Mouse (Mus musculus): ENCODE data around the gene Olfr57. TPM values are rescaled to one million over a fixed set of nuclear protein-coding genes. Genes with fewer than 3 reads are reported as not detected.
"Not testable (repeated sequence)": the region's sequence is repeated elsewhere in the genome, so short reads cannot be mapped to it uniquely, and the experiment has no call there.

The Olfr57 gene
- polyA plus RNA-seq (2012; rRNA removed) (not detected in 2 replicates), polyA plus RNA-seq (2014; fragmentation: Nextera tagmentation; extraction: Ambion mirVana) (not detected in 2 replicates)

- Histone ChIP-seq H3K9me3 (ENCODE audit: control insufficient read depth, low read length) (no peaks in the 10 kb centered on the region), H3K27ac (no peak within 1 kb of the TSS), H3K4me1 (replicated peaks; ENCODE audit: control insufficient read depth in 2 of 2, insufficient read depth in 2 of 2, low read length in 1 of 2) (no peaks in the 10 kb centered on the region), H3K4me2 (ENCODE audit: low read depth) (no peak within 1 kb of the TSS), H3K9ac (replicated peaks) (no peak within 1 kb of the TSS), H3K36me3 (replicated peaks; ENCODE audit: control insufficient read depth, insufficient read depth, low read depth) (no peaks in the 10 kb centered on the region), H3K27me3 (ENCODE audit: control insufficient read depth, insufficient read depth, low read length) (no peaks in the 10 kb centered on the region), H3K4me3 (ENCODE audit: insufficient read depth in 1 of 2, low read depth in 2 of 2, low read length in 2 of 2) (no peak within 1 kb of the TSS)
- no peak for ATAC-seq (ENCODE audit: insufficient read depth)
- no peak for DNase-seq (ENCODE audit: low read depth in 3 of 3, low spot score in 3 of 3)
- TF ChIP-seq CTCF (IDR thresholded peaks at IDR 0.05; ENCODE audit: low read depth) (no peak), EP300 (IDR thresholded peaks at IDR 0.05; ENCODE audit: low read depth) (no peak)
These were observed at the start of gene Olfr57 for GRCm38 (mm10) chr10:79028441-79028840. TSS of gene Olfr57 (plus strand) at chr10:79028741.

GRCm38 (mm10) chr10:78980750-78981149 lies 47.8 kb upstream of the Olfr57 start, which contains the start of gene Olfr1352:
TSS of gene Olfr1352 (plus strand) at chr10:78981050.
- TF ChIP-seq CTCF (IDR thresholded peaks at IDR 0.05; ENCODE audit: low read depth), result no peak
- TF ChIP-seq EP300 (IDR thresholded peaks at IDR 0.05; ENCODE audit: low read depth), result no peak
- no peak within 1 kb of the TSS for H3K27ac ChIP-seq
- no peaks in the 10 kb centered on the region for H3K9me3 ChIP-seq (ENCODE audit: control insufficient read depth, low read length)
- H3K4me3 ChIP-seq (ENCODE audit: insufficient read depth in 1 of 2, low read depth in 2 of 2, low read length in 2 of 2), result no peak within 1 kb of the TSS
- no peaks in the 10 kb centered on the region for H3K4me1 ChIP-seq (replicated peaks; ENCODE audit: control insufficient read depth in 2 of 2, insufficient read depth in 2 of 2, low read length in 1 of 2)
- no peak for DNase-seq (ENCODE audit: low read depth in 3 of 3, low spot score in 3 of 3)
- H3K27me3 ChIP-seq (ENCODE audit: control insufficient read depth, insufficient read depth, low read length), result no peaks in the 10 kb centered on the region
- no peaks in the 10 kb centered on the region for H3K36me3 ChIP-seq (replicated peaks; ENCODE audit: control insufficient read depth, insufficient read depth, low read depth)
- H3K9ac ChIP-seq (replicated peaks), result no peak within 1 kb of the TSS
- ATAC-seq (ENCODE audit: insufficient read depth), result no peak
- no peak within 1 kb of the TSS for H3K4me2 ChIP-seq (ENCODE audit: low read depth)

- Histone ChIP-seq H3K4me3 (ENCODE audit: insufficient read depth in 1 of 2, low read depth in 2 of 2, low read length in 2 of 2) (no peak within 1 kb of the TSS), H3K4me2 (ENCODE audit: low read depth) (no peak within 1 kb of the TSS), H3K36me3 (replicated peaks; ENCODE audit: control insufficient read depth, insufficient read depth, low read depth) (no peaks in the 10 kb centered on the region), H3K27ac (no peak within 1 kb of the TSS), H3K27me3 (ENCODE audit: control insufficient read depth, insufficient read depth, low read length) (no peaks in the 10 kb centered on the region), H3K4me1 (replicated peaks; ENCODE audit: control insufficient read depth in 2 of 2, insufficient read depth in 2 of 2, low read length in 1 of 2) (no peaks in the 10 kb centered on the region), H3K9me3 (ENCODE audit: control insufficient read depth, low read length) (no peaks in the 10 kb centered on the region), H3K9ac (replicated peaks) (no peak within 1 kb of the TSS)
- 39% methylated on average over 1 of the region's 1 CpGs for WGBS (ENCODE audit: insufficient replicate concordance)
- DNase-seq (ENCODE audit: low read depth in 3 of 3, low spot score in 3 of 3) (no peak), ATAC-seq (ENCODE audit: insufficient read depth) (no peak)
- no peak for TF ChIP-seq EP300 (IDR thresholded peaks at IDR 0.05; ENCODE audit: low read depth)
- TF ChIP-seq CTCF (IDR thresholded peaks at IDR 0.05; ENCODE audit: low read depth), result no peak
These were observed 16.4 kb upstream of the Olfr57 start, which contains the start of gene Olfr1351 for GRCm38 (mm10) chr10:79012172-79012571. TSS of gene Olfr1351 (plus strand) at chr10:79012472.

GRCm38 (mm10) chr10:79042457-79042856 lies 13.9 kb downstream of the Olfr57 start:
- not testable (repeated sequence) for H3K4me1 ChIP-seq (replicated peaks; ENCODE audit: control insufficient read depth in 2 of 2, insufficient read depth in 2 of 2, low read length in 1 of 2); H3K36me3 ChIP-seq (replicated peaks; ENCODE audit: control insufficient read depth, insufficient read depth, low read depth); H3K4me3 ChIP-seq (ENCODE audit: insufficient read depth in 1 of 2, low read depth in 2 of 2, low read length in 2 of 2); H3K4me2 ChIP-seq (ENCODE audit: low read depth); H3K9me3 ChIP-seq (ENCODE audit: control insufficient read depth, low read length); H3K27ac ChIP-seq; H3K9ac ChIP-seq (replicated peaks); ATAC-seq (ENCODE audit: insufficient read depth); DNase-seq (ENCODE audit: low read depth in 3 of 3, low spot score in 3 of 3); H3K27me3 ChIP-seq (ENCODE audit: control insufficient read depth, insufficient read depth, low read length)
- WGBS (ENCODE audit: insufficient replicate concordance), result 63% methylated on average over 2 of the region's 2 CpGs

GRCm38 (mm10) chr10:79057370-79057769 lies 28.8 kb downstream of the Olfr57 start:
- H3K9ac ChIP-seq (replicated peaks), result not testable (repeated sequence)
- peak; percentile 69; the same call in 1 of the 2 replicates for ATAC-seq (ENCODE audit: insufficient read depth)
- 26% methylated on average over 3 of the region's 3 CpGs for WGBS (ENCODE audit: insufficient replicate concordance)

More at GRCm38 (mm10) chr10:79057370-79057769, 28.8 kb downstream of the Olfr57 start:
- not testable (repeated sequence) for H3K27me3 ChIP-seq (ENCODE audit: control insufficient read depth, insufficient read depth, low read length); H3K4me2 ChIP-seq (ENCODE audit: low read depth); H3K4me1 ChIP-seq (replicated peaks; ENCODE audit: control insufficient read depth in 2 of 2, insufficient read depth in 2 of 2, low read length in 1 of 2); H3K36me3 ChIP-seq (replicated peaks; ENCODE audit: control insufficient read depth, insufficient read depth, low read depth); H3K9me3 ChIP-seq (ENCODE audit: control insufficient read depth, low read length); H3K4me3 ChIP-seq (ENCODE audit: insufficient read depth in 1 of 2, low read depth in 2 of 2, low read length in 2 of 2); H3K27ac ChIP-seq
- 0 out of 2 replicates have a peak, but pooled peaks have one; percentile 29 for TF ChIP-seq EP300 (IDR thresholded peaks at IDR 0.05; ENCODE audit: low read depth)
- DNase-seq (ENCODE audit: low read depth in 3 of 3, low spot score in 3 of 3), result peak; percentile 1 to 11 (median 3)

Other genes with a start within 250 kb of the Olfr57 start
- 0.19 and 0.21 TPM in 2 replicates for gene Slc1a6, start 248.2 kb upstream of the Olfr57 start, polyA plus RNA-seq (2012; rRNA removed)
- 0.06 TPM in 1 of 2 replicates, not detected in the other for gene Slc1a6, start 248.2 kb upstream of the Olfr57 start, polyA plus RNA-seq (2014; fragmentation: Nextera tagmentation; extraction: Ambion mirVana)
- not detected in 2 replicates for gene Olfr1356, start 176.6 kb upstream of the Olfr57 start, polyA plus RNA-seq (2012; rRNA removed)
- gene Olfr1356, start 176.6 kb upstream of the Olfr57 start, polyA plus RNA-seq (2014; fragmentation: Nextera tagmentation; extraction: Ambion mirVana), result not detected in 2 replicates
- gene Olfr1355, start 153.2 kb upstream of the Olfr57 start, polyA plus RNA-seq (2012; rRNA removed), result not detected in 2 replicates
- not detected in 2 replicates for gene Olfr1355, start 153.2 kb upstream of the Olfr57 start, polyA plus RNA-seq (2014; fragmentation: Nextera tagmentation; extraction: Ambion mirVana)
- not detected in 2 replicates for gene Olfr1354, start 115.6 kb upstream of the Olfr57 start, polyA plus RNA-seq (2012; rRNA removed)
- gene Olfr1354, start 115.6 kb upstream of the Olfr57 start, polyA plus RNA-seq (2014; fragmentation: Nextera tagmentation; extraction: Ambion mirVana), result not detected in 2 replicates
- gene Olfr8, start 78.1 kb upstream of the Olfr57 start, polyA plus RNA-seq (2012; rRNA removed), result not detected in 2 replicates
- not detected in 2 replicates for gene Olfr8, start 78.1 kb upstream of the Olfr57 start, polyA plus RNA-seq (2014; fragmentation: Nextera tagmentation; extraction: Ambion mirVana)
- not detected in 2 replicates for gene Olfr1353, start 65.4 kb upstream of the Olfr57 start, polyA plus RNA-seq (2012; rRNA removed)
- gene Olfr1353, start 65.4 kb upstream of the Olfr57 start, polyA plus RNA-seq (2014; fragmentation: Nextera tagmentation; extraction: Ambion mirVana), result not detected in 2 replicates
- not detected in 2 replicates for gene Olfr1352, start 47.7 kb upstream of the Olfr57 start, polyA plus RNA-seq (2012; rRNA removed)
- not detected in 2 replicates for gene Olfr1352, start 47.7 kb upstream of the Olfr57 start, polyA plus RNA-seq (2014; fragmentation: Nextera tagmentation; extraction: Ambion mirVana)
- gene Olfr1351, start 16.3 kb upstream of the Olfr57 start, polyA plus RNA-seq (2012; rRNA removed), result not detected in 2 replicates
- gene Olfr1351, start 16.3 kb upstream of the Olfr57 start, polyA plus RNA-seq (2014; fragmentation: Nextera tagmentation; extraction: Ambion mirVana), result not detected in 2 replicates
- 0.61 and 1.4 TPM in 2 replicates for gene 2610008E11Rik, start 68.9 kb downstream of the Olfr57 start, polyA plus RNA-seq (2012; rRNA removed)
- gene 2610008E11Rik, start 68.9 kb downstream of the Olfr57 start, polyA plus RNA-seq (2014; fragmentation: Nextera tagmentation; extraction: Ambion mirVana), result 2.7 and 3.4 TPM in 2 replicates
- not detected in 2 replicates for gene Vmn2r80, start 120.0 kb downstream of the Olfr57 start, polyA plus RNA-seq (2012; rRNA removed)
- not detected in 2 replicates for gene Vmn2r80, start 120.0 kb downstream of the Olfr57 start, polyA plus RNA-seq (2014; fragmentation: Nextera tagmentation; extraction: Ambion mirVana)
- not detected in 2 replicates for gene Vmn2r81, start 219.0 kb downstream of the Olfr57 start, polyA plus RNA-seq (2012; rRNA removed)
- not detected in 2 replicates for gene Vmn2r81, start 219.0 kb downstream of the Olfr57 start, polyA plus RNA-seq (2014; fragmentation: Nextera tagmentation; extraction: Ambion mirVana)

Data from liver, embryonic 14.5 days (tissue).